Mouse (Mus musculus) testis, adult 2 months (tissue): ENCODE measurements around the gene Gxylt2.

Experiments used
- CTCF ChIP-seq: fragments of 200-500 bp; IDR thresholded peaks from 2 replicates; pipeline ENCODE4 v1.5.1; 2012; ENCODE audit warnings: low read depth, mild to moderate bottlenecking, inconsistent platforms, low read length, moderate library complexity; ENCODE audit not compliant: control insufficient read depth, insufficient read depth, insufficient replicate concordance
- POLR2A ChIP-seq: fragments of 200-500 bp; IDR thresholded peaks from 2 replicates; pipeline ENCODE4 v1.6.1; 2012; ENCODE audit warnings: low read depth, mild to moderate bottlenecking, inconsistent platforms, low read length, moderate library complexity; ENCODE audit not compliant: control insufficient read depth

GRCm38 (mm10) chr6:100734321-100734720, 29.8 kb downstream of the Gxylt2 start:
- TF ChIP-seq POLR2A: no peak
- TF ChIP-seq CTCF: no peak
